Mouse (Mus musculus) kidney, embryonic 14.5 days (tissue): ENCODE results near the gene Ankrd13d. TPM values are rescaled to one million over a fixed set of nuclear protein-coding genes. Genes with fewer than 3 reads are reported as not detected.

Experiments used
- ATAC-seq: fragments of 200-750 bp; cut with Nextera tagmentation; 2 replicates; pipeline ENCODE4 v1.8.0; 2017; ENCODE audit warnings: moderate number of reproducible peaks, mild to moderate bottlenecking, moderate TSS enrichment, moderate library complexity; ENCODE audit not compliant: low FRiP score, low TSS enrichment
- H3K27ac ChIP-seq: fragments of 300-500 bp; sonication (generic); 2 replicates; pipeline ENCODE4 v1.5.1; 2014; ENCODE audit warnings: low read depth, mild to moderate bottlenecking, low read length, moderate library complexity, mixed read lengths
- H3K27me3 ChIP-seq: fragments of 300-500 bp; sonication (generic); 2 replicates; pipeline ENCODE4 v1.6.1; 2014; ENCODE audit warnings: mild to moderate bottlenecking, low read length; ENCODE audit not compliant: control insufficient read depth, insufficient read depth
- H3K36me3 ChIP-seq: fragments of 300-500 bp; sonication (generic); 2 replicates; pipeline ENCODE4 v1.6.1; 2014; ENCODE audit warnings: low read length, mixed read lengths; ENCODE audit not compliant: control insufficient read depth, insufficient read depth
- H3K4me1 ChIP-seq: fragments of 300-500 bp; sonication (generic); 2 replicates; pipeline ENCODE4 v1.6.1; 2014; ENCODE audit warnings: low read length, mixed read lengths; ENCODE audit not compliant: control insufficient read depth, insufficient read depth
- H3K4me2 ChIP-seq: fragments of 300-500 bp; sonication (generic); replicated peaks from 2 replicates; pipeline ENCODE4 v1.6.1; 2014; ENCODE audit warnings: low read depth, mild to moderate bottlenecking, low read length
- H3K4me3 ChIP-seq: fragments of 300-500 bp; sonication (generic); 2 replicates; pipeline ENCODE4 v1.5.1; 2014; ENCODE audit warnings: mild to moderate bottlenecking, low read length
- H3K9ac ChIP-seq: fragments of 300-500 bp; sonication (generic); 2 replicates; pipeline ENCODE4 v1.6.1; 2014; ENCODE audit warnings: low read depth, mild to moderate bottlenecking, low read length, moderate library complexity
- H3K9me3 ChIP-seq: fragments of 300-500 bp; sonication (generic); 2 replicates; pipeline ENCODE4 v1.6.1; 2016; ENCODE audit warnings: low read length; ENCODE audit not compliant: control insufficient read depth
- WGBS: fragments of 180-500 bp; shearing (Covaris S2); extraction: QIAGEN DNeasy Blood & Tissue Kit; methylation state at CpG from one replicate; pipeline ENCODE4 v1.1.7; 2014; 5-methylcytosine and 5-hydroxymethylcytosine counted together
- polyA plus RNA-seq: library from polyadenylated mRNA; unstranded; fragments of >200 nt; fragmentation: Nextera tagmentation; extraction: Ambion mirVana; gene quantifications from 2 replicates; pipeline ENCODE4 v1.2.1, GENCODE M21; 2014

Ankrd13d gene
- polyA plus RNA-seq, 1 experiment from 2014 or later = 8.3 TPM

DNA sequence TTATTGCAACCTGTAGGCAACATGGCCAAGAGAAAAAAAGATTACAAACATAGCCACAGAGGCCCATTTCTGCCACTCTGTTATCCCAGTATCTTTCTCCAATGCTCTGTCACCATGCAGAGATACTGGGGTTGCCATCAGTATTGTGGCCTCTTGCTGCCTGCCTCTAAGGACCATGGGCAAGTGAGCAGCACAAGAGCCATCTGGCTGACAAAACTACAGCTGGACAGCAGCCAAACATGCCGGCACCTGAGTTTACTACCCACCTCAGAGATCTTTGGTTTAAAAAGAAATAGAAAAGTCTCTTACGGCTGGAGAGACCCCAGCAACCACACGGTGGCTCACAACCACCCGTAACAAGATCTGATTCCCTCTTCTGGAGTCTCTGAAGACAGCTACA is 36.3 kb upstream of the Ankrd13d start:
- no peak overlapping the region for H3K4me3 ChIP-seq
- H3K36me3 ChIP-seq = peaks cover 83% of the 10 kb centered on the region
- no peak overlapping the region for H3K4me2 ChIP-seq
- H3K27me3 ChIP-seq = no peaks in the 10 kb centered on the region
- H3K9ac ChIP-seq = no peak overlapping the region
- H3K9me3 ChIP-seq = no peaks in the 10 kb centered on the region
- no peaks in the 10 kb centered on the region for H3K4me1 ChIP-seq
- no peak overlapping the region for H3K27ac ChIP-seq
- 75% methylated on average over 4 of the region's 4 CpGs for WGBS
- no peak for ATAC-seq

GRCm38 (mm10) chr19:4317181-4317580 is 34.2 kb upstream of the Ankrd13d start:
- no peak for ATAC-seq

GRCm38 (mm10) chr19:4315223-4315944 is 32.4 kb upstream of the Ankrd13d start:
- WGBS = 67% methylated on average over 6 of the region's 6 CpGs
- ATAC-seq = no peak

More at GRCm38 (mm10) chr19:4317181-4317580, 34.2 kb upstream of the Ankrd13d start:
- whole genome bisulfite sequencing = 93% methylated on average over 3 of the region's 3 CpGs
- Histone ChIP-seq H3K36me3 (peaks cover 63% of the 10 kb centered on the region), H3K4me2 (no peak overlapping the region), H3K9me3 (no peaks in the 10 kb centered on the region), H3K4me3 (no peak overlapping the region), H3K27me3 (no peaks in the 10 kb centered on the region), H3K4me1 (no peaks in the 10 kb centered on the region), H3K27ac (no peak overlapping the region), H3K9ac (no peak overlapping the region)

DNA sequence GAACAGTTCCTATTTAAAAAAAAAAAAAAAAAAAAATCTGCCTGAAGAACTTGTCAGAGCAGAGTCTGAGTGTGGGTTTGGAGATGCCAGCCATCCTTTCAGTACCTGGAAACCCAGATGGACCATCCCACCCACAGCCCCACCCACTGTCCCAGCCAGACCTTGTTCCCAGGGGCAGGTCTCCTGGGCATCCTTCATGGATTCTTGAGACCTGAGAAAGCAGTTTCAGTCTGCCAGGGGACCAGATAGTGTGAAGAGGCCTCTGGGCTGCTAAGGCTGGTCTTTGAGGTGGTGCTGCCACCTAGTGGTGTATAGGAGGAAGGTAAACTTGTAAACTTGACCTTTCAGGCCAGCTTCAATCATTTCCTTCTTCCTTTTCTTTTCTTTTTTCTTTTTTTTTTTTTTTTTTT is 26.8 kb upstream of the Ankrd13d start:
- H3K4me1 ChIP-seq = peaks cover 5% of the 10 kb centered on the region
- H3K27ac ChIP-seq = no peak overlapping the region
- no peaks in the 10 kb centered on the region for H3K9me3 ChIP-seq
- no peak overlapping the region for H3K9ac ChIP-seq
- H3K4me3 ChIP-seq = no peak overlapping the region
- peak; percentile 30; the same call in 1 of the 2 replicates for ATAC-seq
- H3K4me2 ChIP-seq = no peak overlapping the region
- H3K27me3 ChIP-seq = no peaks in the 10 kb centered on the region
- H3K36me3 ChIP-seq = no peaks in the 10 kb centered on the region

More at GRCm38 (mm10) chr19:4315223-4315944, 32.4 kb upstream of the Ankrd13d start:
- no peaks in the 10 kb centered on the region for H3K9me3 ChIP-seq
- peaks cover 46% of the 10 kb centered on the region for H3K36me3 ChIP-seq
- H3K4me3 ChIP-seq = no peak overlapping the region
- no peak overlapping the region for H3K9ac ChIP-seq
- no peaks in the 10 kb centered on the region for H3K27me3 ChIP-seq
- H3K4me1 ChIP-seq = no peaks in the 10 kb centered on the region
- no peak overlapping the region for H3K27ac ChIP-seq
- H3K4me2 ChIP-seq = no peak overlapping the region

GRCm38 (mm10) chr19:4309302-4309701 is 26.4 kb upstream of the Ankrd13d start:
- peaks cover 10% of the 10 kb centered on the region for H3K4me1 ChIP-seq
- no peak for ATAC-seq
- no peak overlapping the region for H3K27ac ChIP-seq
- H3K4me2 ChIP-seq = no peak overlapping the region
- 85% methylated on average over 4 of the region's 4 CpGs for WGBS
- H3K27me3 ChIP-seq = no peaks in the 10 kb centered on the region
- no peak overlapping the region for H3K9ac ChIP-seq
- no peaks in the 10 kb centered on the region for H3K9me3 ChIP-seq
- H3K36me3 ChIP-seq = no peaks in the 10 kb centered on the region
- no peak overlapping the region for H3K4me3 ChIP-seq

DNA sequence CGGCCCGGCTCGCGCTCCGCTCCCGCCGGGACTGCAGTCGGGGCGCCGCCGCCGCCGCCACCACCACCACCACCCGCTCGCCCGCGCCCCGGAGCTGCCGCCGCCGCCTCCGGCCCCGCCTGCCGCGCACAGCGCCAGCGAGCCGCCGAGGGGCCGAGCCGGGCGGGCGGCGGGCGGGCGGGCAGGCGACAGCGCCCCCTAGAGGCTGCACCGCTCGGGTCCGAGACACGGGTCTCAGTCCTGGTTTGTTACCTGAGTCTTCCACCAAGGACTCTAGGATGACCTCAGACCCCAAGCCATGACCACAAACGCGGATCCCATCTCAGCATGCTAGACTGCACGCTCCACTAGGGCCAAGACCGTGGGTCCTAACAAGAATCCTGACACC is 23.2 kb upstream of the Ankrd13d start, which contains the start of gene Grk2:
Grk2 (minus strand) TSS at position 33 of the 388 bp plus-strand sequence.
- Histone ChIP-seq H3K27ac (peak within 1 kb of the TSS; percentile 78), H3K27me3 (no peaks in the 10 kb centered on the region), H3K4me2 (peak within 1 kb of the TSS; percentile 90), H3K9me3 (no peaks in the 10 kb centered on the region), H3K4me3 (peak within 1 kb of the TSS; percentile 98), H3K36me3 (no peaks in the 10 kb centered on the region), H3K9ac (peak within 1 kb of the TSS; percentile 96), H3K4me1 (peaks cover 40% of the 10 kb centered on the region)
- ATAC-seq = peak; percentile 78
- WGBS = under 1% methylated on average over 24 of the region's 46 CpGs

DNA sequence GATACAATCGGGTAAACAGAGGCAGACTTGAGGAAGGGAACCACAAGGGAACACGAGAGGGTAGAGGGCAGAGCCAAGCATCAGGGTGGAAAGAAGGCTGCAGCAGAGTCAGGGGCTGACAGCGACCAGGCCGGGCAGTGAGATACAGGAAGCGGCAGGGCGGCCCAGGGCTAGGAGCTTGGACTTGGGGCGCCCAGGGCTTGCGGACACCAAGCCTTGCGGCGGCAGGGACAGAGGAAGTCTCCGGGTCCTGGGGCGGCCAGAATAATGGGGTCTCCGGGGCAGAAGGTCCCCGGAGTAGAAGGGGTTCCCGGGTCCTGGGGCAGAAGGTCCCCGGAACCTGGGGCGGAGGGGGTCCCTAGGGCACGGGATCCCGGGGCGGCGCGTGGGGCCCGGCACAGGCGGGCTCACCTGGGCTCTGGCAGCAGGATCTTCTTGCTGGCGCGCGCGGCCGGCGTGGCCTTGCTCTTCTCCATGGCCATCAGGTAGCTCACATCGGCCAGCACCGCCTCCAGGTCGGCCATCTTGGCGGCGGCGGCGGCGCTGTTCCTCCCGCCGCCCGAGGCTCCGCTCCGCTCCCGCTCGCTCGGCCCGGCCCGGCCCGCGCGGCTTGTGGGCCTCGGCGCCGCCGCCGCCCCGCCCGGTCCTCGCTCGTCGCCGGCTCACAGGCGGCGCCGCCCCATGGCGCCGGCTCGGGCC is 22.7 kb upstream of the Ankrd13d start:
- Histone ChIP-seq H3K36me3 (no peaks in the 10 kb centered on the region), H3K27me3 (no peaks in the 10 kb centered on the region), H3K27ac (peak overlapping the region; percentile 78), H3K4me2 (peak overlapping the region; percentile 90), H3K4me1 (peaks cover 45% of the 10 kb centered on the region), H3K4me3 (peak overlapping the region; percentile 98), H3K9ac (peak overlapping the region; percentile 96), H3K9me3 (no peaks in the 10 kb centered on the region)
- ATAC-seq = peak; percentile 60
- under 1% methylated on average over 50 of the region's 68 CpGs for WGBS

- Histone ChIP-seq H3K4me1 (peaks cover 53% of the 10 kb centered on the region), H3K27ac (no peak overlapping the region), H3K9ac (peak overlapping the region; percentile 96; the same call in 1 of the 2 replicates), H3K27me3 (no peaks in the 10 kb centered on the region), H3K36me3 (no peaks in the 10 kb centered on the region), H3K4me2 (peak overlapping the region; percentile 90), H3K4me3 (peak overlapping the region; percentile 98), H3K9me3 (no peaks in the 10 kb centered on the region)
- 53% methylated on average over 4 of the region's 4 CpGs for WGBS
- peak; percentile 20; the same call in 1 of the 2 replicates for ATAC-seq
These were observed 22.0 kb upstream of the Ankrd13d start for GRCm38 (mm10) chr19:4304871-4305321.
